Mouse (Mus musculus): ENCODE results near the gene Mfap3.
"Not testable (repeated sequence)": the region's sequence is repeated elsewhere in the genome, so short reads cannot be mapped to it uniquely, and the experiment has no call there.

Mfap3 gene

DNA sequence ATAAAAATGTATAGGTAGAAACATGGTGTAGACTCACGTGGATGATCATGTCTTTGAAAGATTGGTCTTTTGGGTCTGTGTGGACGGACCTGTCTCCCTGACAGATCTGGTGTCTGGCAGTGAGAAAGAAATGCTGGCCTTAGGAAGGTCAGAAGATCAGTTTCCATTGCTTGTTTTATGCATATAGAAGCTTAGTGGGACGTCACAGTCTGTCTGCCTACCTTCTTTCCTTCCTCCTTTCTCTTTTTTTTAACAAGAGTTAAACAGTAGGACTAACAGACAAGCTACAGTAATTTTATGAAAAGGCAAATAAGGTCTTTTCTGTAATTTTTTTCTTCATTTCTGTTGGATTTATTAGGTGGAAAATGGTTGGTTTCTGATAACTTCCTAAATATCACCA is 10.6 kb downstream of the Mfap3 start:
- no peak for DNase-seq (ENCODE audit: low read depth, low spot score)

DNA sequence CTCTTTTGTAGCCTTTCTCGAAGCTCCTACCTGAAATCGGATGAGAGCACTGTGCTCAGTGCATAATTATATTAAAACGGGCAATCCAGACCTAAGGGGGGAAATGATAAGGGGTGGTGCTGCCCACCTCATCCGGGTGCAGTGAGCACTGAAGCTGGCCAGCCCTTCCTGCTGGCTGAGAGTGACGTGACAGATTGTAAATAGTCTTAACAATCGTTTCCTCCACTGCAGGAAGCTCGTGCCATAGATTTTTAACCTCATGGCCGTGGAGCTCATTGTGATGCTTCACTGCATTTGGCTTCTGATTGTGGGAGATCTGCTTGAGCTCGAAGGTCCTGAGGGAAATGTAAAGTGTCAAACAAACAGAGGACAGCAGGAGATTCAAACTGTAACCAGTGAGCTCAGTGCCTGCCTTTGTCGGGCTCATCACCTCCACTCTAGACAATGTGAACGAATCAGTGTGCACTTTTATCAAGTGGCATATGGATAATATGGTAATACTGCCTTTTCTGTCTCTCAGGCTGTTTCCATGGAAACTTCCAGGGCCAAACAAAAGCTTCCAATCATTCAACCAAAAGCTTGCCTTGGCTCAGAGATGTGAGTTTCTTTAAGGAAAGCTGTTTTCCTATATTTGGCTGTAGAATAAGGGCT is 13.0 kb downstream of the Mfap3 start:
- no peak for DNase-seq (ENCODE audit: low read depth, low spot score)

- DNase-seq (ENCODE audit: low read depth, low spot score), result no peak
Measured at GRCm38 (mm10) chr11:57532306-57532705, 13.8 kb downstream of the Mfap3 start.

- DNase-seq (ENCODE audit: low read depth, low spot score), result no peak
Measured at GRCm38 (mm10) chr11:57535912-57536311, 17.4 kb downstream of the Mfap3 start.

- DNase-seq (ENCODE audit: low read depth, low spot score), result no peak
Measured at GRCm38 (mm10) chr11:57539841-57540418, 21.5 kb downstream of the Mfap3 start.

DNA sequence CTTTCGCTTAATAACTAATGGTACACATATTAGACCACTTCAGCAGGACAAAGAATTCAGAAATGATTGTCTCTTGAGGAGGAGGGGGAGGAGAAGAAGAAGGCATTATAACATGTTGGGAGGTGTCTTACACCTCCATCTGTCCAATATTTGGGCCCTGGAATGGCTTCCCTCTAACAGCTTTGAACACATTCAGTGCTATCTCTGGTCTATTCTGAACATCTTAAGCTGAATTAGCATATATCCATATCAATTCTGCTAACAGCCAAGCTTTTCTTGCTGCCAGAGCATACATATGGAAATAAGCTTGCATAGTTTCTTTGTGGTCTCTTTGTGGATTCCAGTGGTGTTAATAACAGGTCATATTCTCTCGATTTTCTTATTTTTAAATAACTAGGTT is 22.2 kb downstream of the Mfap3 start:
- DNase-seq (ENCODE audit: low read depth, low spot score), result no peak

GRCm38 (mm10) chr11:57548618-57549550 is 30.4 kb downstream of the Mfap3 start:
- peak; percentile 79 for DNase-seq (ENCODE audit: low read depth, low spot score)

GRCm38 (mm10) chr11:57550230-57550629 is 31.8 kb downstream of the Mfap3 start:
- DNase-seq (ENCODE audit: low read depth, low spot score), result no peak

DNA sequence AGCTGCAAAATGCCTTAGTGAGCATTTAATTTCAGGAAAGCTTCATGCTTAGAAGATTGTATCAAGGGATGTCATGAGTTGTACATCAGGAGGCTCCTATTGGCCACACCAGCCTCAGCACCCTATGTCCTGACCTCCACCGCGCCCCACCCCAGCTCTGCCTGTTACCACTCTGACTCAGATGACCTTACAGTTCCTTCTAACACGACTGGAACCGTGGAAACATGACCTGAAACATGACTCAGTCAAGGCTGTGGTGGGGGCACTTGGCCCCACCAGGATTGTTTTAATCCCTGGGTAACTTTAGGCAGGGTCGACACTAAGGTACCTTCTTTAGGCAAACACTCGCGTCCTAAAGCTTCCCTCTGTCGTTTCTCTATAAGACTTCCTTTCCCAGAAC is 32.6 kb downstream of the Mfap3 start:
- DNase-seq (ENCODE audit: low read depth, low spot score), result no peak

GRCm38 (mm10) chr11:57553015-57553780 is 34.7 kb downstream of the Mfap3 start:
- DNase-seq (ENCODE audit: low read depth, low spot score), result no peak

GRCm38 (mm10) chr11:57557936-57558335 is 39.5 kb downstream of the Mfap3 start:
- not testable (repeated sequence) for DNase-seq (ENCODE audit: low read depth, low spot score)

DNA sequence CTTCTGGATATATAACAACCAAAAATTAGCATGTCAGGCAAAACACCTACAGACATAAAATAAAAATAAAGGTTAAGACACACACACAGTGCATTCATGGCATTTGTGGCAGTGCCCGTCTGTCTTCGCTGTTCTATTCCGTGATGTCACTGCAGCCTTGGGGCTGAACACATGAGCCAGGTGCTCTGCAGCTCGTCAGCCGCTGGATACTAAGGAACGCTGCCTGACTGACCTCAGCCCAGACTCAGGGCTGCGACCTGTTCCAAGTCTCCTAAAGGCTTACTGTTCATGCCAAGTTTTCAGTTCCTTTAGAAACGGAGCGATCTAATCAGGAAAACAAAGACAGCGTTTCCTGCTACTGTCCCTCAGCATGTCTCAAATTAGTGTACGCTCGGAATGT is 46.1 kb downstream of the Mfap3 start:
- no peak for DNase-seq (ENCODE audit: low read depth, low spot score)

- DNase-seq (ENCODE audit: low read depth, low spot score), result no peak
Measured at GRCm38 (mm10) chr11:57566091-57567035, 47.9 kb downstream of the Mfap3 start.

DNA sequence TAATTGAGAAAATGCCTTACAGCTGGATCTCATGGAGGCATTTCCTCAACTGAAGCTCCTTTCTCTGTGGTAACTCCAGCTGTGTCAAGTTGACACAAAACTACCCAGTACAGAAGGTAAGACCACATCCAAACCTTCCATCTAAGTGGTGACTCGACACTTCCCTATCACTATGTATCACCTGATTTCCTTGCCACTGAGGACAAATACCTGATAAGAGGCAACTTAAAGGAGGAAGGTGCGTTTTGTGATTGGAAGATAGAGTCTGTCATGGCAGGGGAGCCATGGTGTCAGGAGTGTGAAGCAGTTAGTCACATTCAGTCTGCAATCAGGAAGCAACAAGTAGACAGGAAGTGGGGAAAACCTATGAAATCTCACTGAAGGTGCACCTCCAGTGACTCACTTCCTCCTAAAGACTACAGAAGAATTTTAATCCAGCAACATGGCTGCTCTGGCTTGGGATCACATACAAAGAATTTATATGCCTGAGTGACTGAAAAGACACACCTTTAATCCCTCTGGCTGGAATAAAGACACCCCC is 50.6 kb downstream of the Mfap3 start:
- no peak for DNase-seq (ENCODE audit: low read depth, low spot score)

DNA sequence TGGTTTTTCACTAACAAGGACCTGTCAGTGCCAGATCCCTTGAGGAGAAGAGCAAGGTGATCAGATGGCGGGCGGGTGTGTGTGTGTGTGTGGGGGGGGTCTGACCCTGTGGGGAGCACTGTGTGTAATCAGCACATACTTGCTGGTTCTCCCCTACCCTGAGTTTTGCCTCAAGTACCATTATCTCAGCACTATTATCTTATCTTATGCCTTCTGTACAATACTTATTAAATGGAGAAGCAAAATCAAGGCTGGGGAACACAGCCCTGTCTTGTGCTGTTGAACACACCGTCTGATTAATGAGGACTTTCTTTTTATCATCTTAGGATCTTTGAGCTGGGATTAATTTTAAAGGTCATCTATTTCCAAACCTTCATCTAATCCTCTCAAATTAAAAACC is 52.6 kb downstream of the Mfap3 start:
- no peak for DNase-seq (ENCODE audit: low read depth, low spot score)

DNA sequence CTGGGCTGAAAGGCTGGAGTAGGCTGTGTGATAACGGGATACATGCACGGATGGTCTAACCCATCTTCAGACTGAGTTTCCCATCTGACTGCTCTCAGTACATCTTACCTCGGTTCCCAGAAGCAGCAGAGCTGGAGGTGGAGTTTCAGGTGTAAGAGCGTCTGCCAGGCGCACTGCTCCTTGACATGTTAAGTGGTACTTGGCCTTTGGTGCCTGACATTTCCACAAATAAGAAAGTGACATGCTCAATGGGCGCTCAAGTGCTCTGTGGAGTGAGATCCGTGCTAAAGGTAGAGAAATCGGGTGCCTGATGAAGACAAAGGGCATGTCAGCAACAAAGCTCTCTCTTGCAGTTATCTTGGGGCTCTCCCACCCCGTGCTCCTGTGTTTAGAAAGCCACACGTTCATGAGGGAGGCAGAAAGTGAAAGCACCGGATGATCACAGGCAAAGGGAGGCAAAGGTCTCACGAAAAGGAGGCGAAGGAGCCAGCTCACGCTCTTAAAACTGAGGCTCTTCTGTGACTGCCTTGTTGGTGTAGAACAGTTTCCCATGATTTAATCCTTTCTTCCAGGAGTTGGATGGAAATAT is 55.3 kb downstream of the Mfap3 start:
- no peak for DNase-seq (ENCODE audit: low read depth, low spot score)

GRCm38 (mm10) chr11:57576871-57577515 is 58.5 kb downstream of the Mfap3 start:
- DNase-seq (ENCODE audit: low read depth, low spot score), result no peak

DNA sequence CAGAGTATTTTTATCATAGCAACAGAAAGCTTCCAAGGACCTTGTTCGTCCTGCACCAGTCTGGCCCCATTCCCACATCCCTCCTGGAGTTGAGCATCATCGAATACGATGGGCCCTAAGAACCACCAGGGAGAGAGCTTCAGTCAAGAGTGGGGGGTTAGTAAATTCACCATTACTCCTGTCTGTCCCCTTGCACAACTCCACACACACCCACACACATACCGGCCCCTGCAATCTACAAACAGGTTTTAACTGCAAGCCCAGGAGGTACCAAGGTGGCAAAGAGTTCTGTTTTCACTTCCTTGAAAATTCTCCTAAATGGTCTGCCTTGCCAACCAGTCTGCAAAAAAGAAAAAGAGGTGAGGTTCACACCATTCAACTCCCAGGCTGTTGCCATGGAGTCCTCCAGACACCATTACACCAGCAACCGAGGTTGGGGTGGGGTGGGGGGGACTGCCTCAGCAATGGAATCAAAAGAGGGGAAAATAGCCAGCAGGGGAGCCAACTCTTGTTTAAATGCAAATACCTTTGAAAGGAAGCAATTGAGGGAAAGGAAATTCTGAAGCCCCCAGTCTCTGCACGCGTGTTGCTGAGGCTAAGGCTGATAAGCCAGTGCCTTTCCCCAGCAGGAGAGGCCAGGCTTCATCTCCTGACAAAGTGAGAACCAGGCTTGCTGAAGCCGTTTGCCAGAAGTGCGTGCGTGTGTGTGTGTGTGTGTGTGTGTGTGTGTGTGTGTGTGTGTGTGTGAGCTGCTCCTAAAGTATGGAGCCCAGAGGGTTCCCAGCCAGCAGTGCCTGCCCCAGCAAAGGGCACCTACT is 64.6 kb downstream of the Mfap3 start:
- no peak for DNase-seq (ENCODE audit: low read depth, low spot score)

Data from retina, postnatal 7 days (tissue).